Mouse (Mus musculus): ENCODE data around the gene Ubxn11.

GRCm38 (mm10) chr4:134126300-134127120 lies 24.1 kb downstream of the Ubxn11 start:
- TF ChIP-seq ZC3H11A (IDR thresholded peaks at IDR 0.05; ENCODE audit: borderline replicate concordance, low read depth, low read length) (no peak), ZNF384 (IDR thresholded peaks at IDR 0.05; ENCODE audit: low read depth, low read length) (no peak), MAFK (IDR thresholded peaks at IDR 0.05; ENCODE audit: insufficient read depth, low read depth, low read length) (no peak), CHD2 (IDR thresholded peaks at IDR 0.05; ENCODE audit: low read depth, low read length) (no peak)

All from ES-E14 (cell line).